Mouse (Mus musculus): Measurements from ENCODE around the gene Olfr457.

GRCm38 (mm10) chr6:42441395-42441794, 34.7 kb downstream of the Olfr457 start:
- no peak for TF ChIP-seq EP300 (IDR thresholded peaks at IDR 0.05; ENCODE audit: insufficient read depth, low read depth, low read length)
- TF ChIP-seq POLR2A (IDR thresholded peaks at IDR 0.05; ENCODE audit: insufficient read depth, low read depth, low read length): no peak

Measured in heart, adult 2 months (tissue).